Mouse (Mus musculus) T-cell, adult 2 months (primary cell): ENCODE data around the gene R3hdml.

Experiments
- DNase-seq: peaks from one replicate; pipeline ENCODE4 v3.0.0; 2022; ENCODE audit warnings: low spot score

The R3hdml gene

GRCm38 (mm10) chr2:163540231-163541117, 48.4 kb downstream of the R3hdml start:
- no peak for DNase-seq

GRCm38 (mm10) chr2:163541568-163542182, 49.6 kb downstream of the R3hdml start:
- no peak for DNase-seq

- DNase-seq: no peak
Measured at GRCm38 (mm10) chr2:163542674-163543073, 50.6 kb downstream of the R3hdml start.

GRCm38 (mm10) chr2:163546623-163547318, 54.7 kb downstream of the R3hdml start:
- no peak for DNase-seq

- DNase-seq: no peak
Measured at GRCm38 (mm10) chr2:163548822-163549221, 56.7 kb downstream of the R3hdml start.

GRCm38 (mm10) chr2:163549786-163550185, 57.7 kb downstream of the R3hdml start:
- no peak for DNase-seq
